Mouse (Mus musculus) liver, embryonic 11.5 days (tissue): ENCODE measurements around the gene Coq7. TPM values are rescaled to one million over a fixed set of nuclear protein-coding genes. Genes with fewer than 3 reads are reported as not detected.

Experiments used
- ATAC-seq: fragments of 200-750 bp; cut with Nextera tagmentation; replicated peaks from 2 replicates; pipeline ENCODE4 v1.8.0; 2017; ENCODE audit warnings: moderate number of reproducible peaks, mild to moderate bottlenecking, moderate TSS enrichment, moderate library complexity; ENCODE audit not compliant: low FRiP score
- DNase-seq: peaks from one replicate; pipeline ENCODE4 v3.0.0-alpha.2; 2017; ENCODE audit warnings: low spot score
- H3K27ac ChIP-seq: fragments of 300-500 bp; sonication (generic); 2 replicates; pipeline ENCODE4 v1.5.1; 2014; ENCODE audit warnings: mild to moderate bottlenecking, low read depth, low read length, control low read depth
- H3K27me3 ChIP-seq: fragments of 300-500 bp; sonication (generic); replicated peaks from 2 replicates; pipeline ENCODE4 v1.6.1; 2014; ENCODE audit warnings: low read length, mixed read lengths; ENCODE audit not compliant: control insufficient read depth, insufficient read depth
- H3K36me3 ChIP-seq: fragments of 300-500 bp; sonication (generic); 2 replicates; pipeline ENCODE4 v1.6.1; 2014; ENCODE audit warnings: mild to moderate bottlenecking, low read length, moderate library complexity, mixed read lengths; ENCODE audit not compliant: control insufficient read depth, insufficient read depth
- H3K4me1 ChIP-seq: fragments of 300-500 bp; sonication (generic); replicated peaks from 2 replicates; pipeline ENCODE4 v1.6.1; 2014; ENCODE audit warnings: low read length, mixed read lengths; ENCODE audit not compliant: control insufficient read depth, insufficient read depth
- H3K4me2 ChIP-seq: fragments of 300-500 bp; sonication (generic); 2 replicates; pipeline ENCODE4 v1.6.1; 2014; ENCODE audit warnings: mild to moderate bottlenecking, control low read depth, moderate library complexity
- H3K4me3 ChIP-seq: fragments of 300-500 bp; sonication (generic); 2 replicates; pipeline ENCODE4 v1.5.1; 2014; ENCODE audit warnings: low read depth, low read length, control low read depth
- H3K9ac ChIP-seq: fragments of 300-500 bp; sonication (generic); 2 replicates; pipeline ENCODE4 v1.6.1; 2014; ENCODE audit warnings: low read depth, low read length, control low read depth
- H3K9me3 ChIP-seq: fragments of 300-500 bp; sonication (generic); 2 replicates; pipeline ENCODE4 v1.6.1; 2016; ENCODE audit warnings: low read length, inconsistent platforms, mixed read lengths; ENCODE audit not compliant: control insufficient read depth
- WGBS: fragments of 180-500 bp; shearing (Covaris S2); extraction: QIAGEN DNeasy Blood & Tissue Kit; methylation state at CpG from one replicate; pipeline ENCODE4 v1.1.7; 2014; 5-methylcytosine and 5-hydroxymethylcytosine counted together
- polyA plus RNA-seq: library from polyadenylated mRNA; unstranded; fragments of >200 nt; fragmentation: Nextera tagmentation; extraction: Ambion mirVana; gene quantifications from 2 replicates; pipeline ENCODE4 v1.2.1, GENCODE M21; 2014

The Coq7 gene
- polyA plus RNA-seq, 1 experiment from 2014 or later, result 114 TPM

- DNase-seq (no peak), ATAC-seq (peak; percentile 43)
- H3K4me1 ChIP-seq, result peaks cover 10% of the 10 kb centered on the region
- no peaks in the 10 kb centered on the region for H3K36me3 ChIP-seq
- peak overlapping the region; percentile 65; the same call in 1 of the 2 replicates for H3K27ac ChIP-seq
- H3K4me3 ChIP-seq, result peak overlapping the region; percentile 67
- H3K9ac ChIP-seq, result peak overlapping the region; percentile 76
- peak overlapping the region; percentile 83 for H3K4me2 ChIP-seq
- peaks cover 22% of the 10 kb centered on the region for H3K27me3 ChIP-seq
- WGBS, result 6% methylated on average over 67 of the region's 67 CpGs
- H3K9me3 ChIP-seq, result no peaks in the 10 kb centered on the region
Measured at GRCm38 (mm10) chr7:118490666-118491430, 42.3 kb downstream of the Coq7 start.

- Histone ChIP-seq H3K4me1 (peaks cover 10% of the 10 kb centered on the region), H3K4me2 (peak overlapping the region; percentile 83), H3K9me3 (no peaks in the 10 kb centered on the region), H3K4me3 (peak overlapping the region; percentile 67), H3K9ac (no peak overlapping the region), H3K27ac (no peak overlapping the region), H3K36me3 (no peaks in the 10 kb centered on the region), H3K27me3 (peaks cover 22% of the 10 kb centered on the region)
- 52% methylated on average over 57 of the region's 57 CpGs for WGBS
- no peak for ATAC-seq
- peak; percentile 32 for DNase-seq
Measured at GRCm38 (mm10) chr7:118489706-118490665, 43.2 kb downstream of the Coq7 start.

GRCm38 (mm10) chr7:118488060-118488664 is 45.0 kb downstream of the Coq7 start:
- Histone ChIP-seq H3K4me1 (peaks cover 10% of the 10 kb centered on the region), H3K27me3 (peaks cover 22% of the 10 kb centered on the region), H3K4me2 (peak overlapping the region; percentile 31; the same call in 1 of the 2 replicates), H3K9me3 (no peaks in the 10 kb centered on the region), H3K9ac (no peak overlapping the region), H3K36me3 (no peaks in the 10 kb centered on the region), H3K4me3 (no peak overlapping the region), H3K27ac (no peak overlapping the region)
- whole genome bisulfite sequencing, result 42% methylated on average over 8 of the region's 8 CpGs
- ATAC-seq, result no peak
- DNase-seq, result no peak

GRCm38 (mm10) chr7:118486917-118487316 is 46.2 kb downstream of the Coq7 start:
- no peak overlapping the region for H3K4me3 ChIP-seq
- 62% methylated on average over 5 of the region's 5 CpGs for WGBS
- peaks cover 8% of the 10 kb centered on the region for H3K4me1 ChIP-seq
- H3K9ac ChIP-seq, result no peak overlapping the region
- no peaks in the 10 kb centered on the region for H3K36me3 ChIP-seq
- DNase-seq (no peak), ATAC-seq (no peak)
- H3K9me3 ChIP-seq, result no peaks in the 10 kb centered on the region
- no peak overlapping the region for H3K27ac ChIP-seq
- no peak overlapping the region for H3K4me2 ChIP-seq
- H3K27me3 ChIP-seq, result peaks cover 22% of the 10 kb centered on the region

GRCm38 (mm10) chr7:118483996-118484395 is 49.2 kb downstream of the Coq7 start:
- Histone ChIP-seq H3K9me3 (no peaks in the 10 kb centered on the region), H3K36me3 (no peaks in the 10 kb centered on the region), H3K4me2 (no peak overlapping the region), H3K27ac (no peak overlapping the region), H3K9ac (no peak overlapping the region), H3K4me3 (no peak overlapping the region), H3K27me3 (no peaks in the 10 kb centered on the region), H3K4me1 (peaks cover 4% of the 10 kb centered on the region; the same call in 1 of the 2 replicates)
- ATAC-seq (no peak), DNase-seq (no peak)
- 64% methylated on average over 1 of the region's 1 CpGs for WGBS

GRCm38 (mm10) chr7:118482001-118482400 is 51.2 kb downstream of the Coq7 start:
- Histone ChIP-seq H3K9me3 (no peaks in the 10 kb centered on the region), H3K9ac (no peak overlapping the region), H3K27ac (no peak overlapping the region), H3K27me3 (no peaks in the 10 kb centered on the region), H3K4me1 (no peaks in the 10 kb centered on the region), H3K36me3 (no peaks in the 10 kb centered on the region), H3K4me2 (no peak overlapping the region), H3K4me3 (no peak overlapping the region)
- no peak for DNase-seq
- WGBS, result 80% methylated on average over 2 of the region's 2 CpGs
- ATAC-seq, result no peak

- no peak overlapping the region for H3K27ac ChIP-seq
Measured at GRCm38 (mm10) chr7:118481047-118481810, 51.9 kb downstream of the Coq7 start.

GRCm38 (mm10) chr7:118480160-118480709 is 52.9 kb downstream of the Coq7 start:
- H3K4me2 ChIP-seq, result no peak overlapping the region
- H3K9ac ChIP-seq, result no peak overlapping the region
- no peaks in the 10 kb centered on the region for H3K36me3 ChIP-seq
- no peaks in the 10 kb centered on the region for H3K4me1 ChIP-seq
- no peaks in the 10 kb centered on the region for H3K9me3 ChIP-seq
- no peak overlapping the region for H3K4me3 ChIP-seq
- DNase-seq, result no peak
- no peaks in the 10 kb centered on the region for H3K27me3 ChIP-seq
- 84% methylated on average over 9 of the region's 9 CpGs for WGBS
- ATAC-seq, result no peak
- H3K27ac ChIP-seq, result no peak overlapping the region

More at GRCm38 (mm10) chr7:118481047-118481810, 51.9 kb downstream of the Coq7 start:
- 55% methylated on average over 10 of the region's 10 CpGs for WGBS
- H3K9me3 ChIP-seq, result no peaks in the 10 kb centered on the region
- DNase-seq, result no peak
- no peak overlapping the region for H3K9ac ChIP-seq
- H3K36me3 ChIP-seq, result no peaks in the 10 kb centered on the region
- H3K4me3 ChIP-seq, result no peak overlapping the region
- H3K4me1 ChIP-seq, result no peaks in the 10 kb centered on the region
- no peaks in the 10 kb centered on the region for H3K27me3 ChIP-seq
- ATAC-seq, result no peak
- H3K4me2 ChIP-seq, result no peak overlapping the region
